Mouse (Mus musculus): ENCODE results near the gene Gm5890. TPM values are rescaled to one million over a fixed set of nuclear protein-coding genes. Genes with fewer than 3 reads are reported as not detected.

Gm5890 gene
- not detected for polyA plus RNA-seq (2015; fragmentation: Illumina TruSeq; extraction: RNeasy Lipid Tissue Mini Kit (QIAGEN cat#74804); ENCODE audit: insufficient read depth, low replicate concordance)

GRCm38 (mm10) chr7:20262734-20263133 is at the start of gene Gm5890:
TSS of gene Gm5890 (minus strand) at chr7:20262834.

DNA sequence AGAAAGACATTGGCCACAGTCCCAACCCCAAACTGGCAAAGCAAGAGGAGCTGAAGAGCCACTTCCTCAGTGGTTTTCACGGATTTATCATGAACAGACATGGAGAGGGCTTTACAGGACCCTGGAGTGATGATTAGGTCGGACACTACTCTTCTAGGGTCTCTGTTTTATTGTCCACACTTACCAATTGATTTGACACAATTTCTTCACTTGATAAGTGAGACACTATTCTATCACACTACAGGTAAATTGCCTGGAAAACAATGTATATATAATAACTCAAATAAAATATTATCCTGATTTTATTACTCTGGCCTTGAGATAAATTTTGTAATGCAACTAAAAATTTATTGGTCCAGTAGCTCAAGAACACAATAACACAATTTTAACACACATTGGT is 28.9 kb downstream of the Gm5890 start, which contains the start of gene Gm4498:
Gene Gm4498, minus strand, starts transcription at position 101 of the 400 bp plus-strand sequence.

Other genes with a start within 250 kb of the Gm5890 start
- not detected for gene Vmn1r91, start 163.2 kb downstream of the Gm5890 start, polyA plus RNA-seq (2015; fragmentation: Illumina TruSeq; extraction: RNeasy Lipid Tissue Mini Kit (QIAGEN cat#74804); ENCODE audit: insufficient read depth, low replicate concordance)
- not detected for gene Gm16442, start 140.3 kb downstream of the Gm5890 start, polyA plus RNA-seq (2015; fragmentation: Illumina TruSeq; extraction: RNeasy Lipid Tissue Mini Kit (QIAGEN cat#74804); ENCODE audit: insufficient read depth, low replicate concordance)
- gene Vmn1r93, start 123.7 kb downstream of the Gm5890 start, polyA plus RNA-seq (2015; fragmentation: Illumina TruSeq; extraction: RNeasy Lipid Tissue Mini Kit (QIAGEN cat#74804); ENCODE audit: insufficient read depth, low replicate concordance): not detected
- gene Vmn1r94, start 94.5 kb downstream of the Gm5890 start, polyA plus RNA-seq (2015; fragmentation: Illumina TruSeq; extraction: RNeasy Lipid Tissue Mini Kit (QIAGEN cat#74804); ENCODE audit: insufficient read depth, low replicate concordance): not detected
- not detected for gene Vmn1r95, start 69.1 kb downstream of the Gm5890 start, polyA plus RNA-seq (2015; fragmentation: Illumina TruSeq; extraction: RNeasy Lipid Tissue Mini Kit (QIAGEN cat#74804); ENCODE audit: insufficient read depth, low replicate concordance)
- not detected for gene Gm6164, start 57.2 kb downstream of the Gm5890 start, polyA plus RNA-seq (2015; fragmentation: Illumina TruSeq; extraction: RNeasy Lipid Tissue Mini Kit (QIAGEN cat#74804); ENCODE audit: insufficient read depth, low replicate concordance)
- not detected for gene Gm4498, start 29.0 kb downstream of the Gm5890 start, polyA plus RNA-seq (2015; fragmentation: Illumina TruSeq; extraction: RNeasy Lipid Tissue Mini Kit (QIAGEN cat#74804); ENCODE audit: insufficient read depth, low replicate concordance)
- gene Gm4133, start 71.2 kb upstream of the Gm5890 start, polyA plus RNA-seq (2015; fragmentation: Illumina TruSeq; extraction: RNeasy Lipid Tissue Mini Kit (QIAGEN cat#74804); ENCODE audit: insufficient read depth, low replicate concordance): not detected
- gene Gm5728, start 112.6 kb upstream of the Gm5890 start, polyA plus RNA-seq (2015; fragmentation: Illumina TruSeq; extraction: RNeasy Lipid Tissue Mini Kit (QIAGEN cat#74804); ENCODE audit: insufficient read depth, low replicate concordance): not detected
- not detected for gene Vmn1r100, start 155.1 kb upstream of the Gm5890 start, polyA plus RNA-seq (2015; fragmentation: Illumina TruSeq; extraction: RNeasy Lipid Tissue Mini Kit (QIAGEN cat#74804); ENCODE audit: insufficient read depth, low replicate concordance)
- gene Vmn1r101, start 179.8 kb upstream of the Gm5890 start, polyA plus RNA-seq (2015; fragmentation: Illumina TruSeq; extraction: RNeasy Lipid Tissue Mini Kit (QIAGEN cat#74804); ENCODE audit: insufficient read depth, low replicate concordance): not detected
- not detected for gene Gm10670, start 212.1 kb upstream of the Gm5890 start, polyA plus RNA-seq (2015; fragmentation: Illumina TruSeq; extraction: RNeasy Lipid Tissue Mini Kit (QIAGEN cat#74804); ENCODE audit: insufficient read depth, low replicate concordance)
- gene Vmn1r103, start 247.7 kb upstream of the Gm5890 start, polyA plus RNA-seq (2015; fragmentation: Illumina TruSeq; extraction: RNeasy Lipid Tissue Mini Kit (QIAGEN cat#74804); ENCODE audit: insufficient read depth, low replicate concordance): not detected